Mouse (Mus musculus): ENCODE data around the gene Mfsd12.

DNA sequence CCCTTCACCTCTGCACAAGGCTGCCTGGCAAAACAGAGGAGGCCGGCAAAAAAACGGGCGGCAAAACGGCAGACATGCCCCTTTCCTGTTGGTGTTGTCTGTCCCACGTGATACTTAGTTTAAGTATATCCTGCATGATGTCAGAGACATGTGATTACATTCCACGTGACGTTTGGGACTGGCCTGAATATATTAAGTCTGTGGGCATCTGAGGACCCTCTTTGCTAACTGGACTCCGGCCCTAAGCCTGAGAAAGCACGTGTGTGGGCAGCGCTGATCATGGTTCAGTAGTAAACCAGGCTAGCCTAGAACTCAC, 43.9 kb downstream of the Mfsd12 start:
- TF ChIP-seq MAX (IDR thresholded peaks at IDR 0.05): no peak
- no peak for TF ChIP-seq CTCF (IDR thresholded peaks at IDR 0.05; ENCODE audit: control insufficient read depth, insufficient read depth, insufficient read length)
- TF ChIP-seq USF1 (IDR thresholded peaks at IDR 0.05; ENCODE audit: low read depth): no peak
- no peak for TF ChIP-seq CEBPB (IDR thresholded peaks at IDR 0.05; ENCODE audit: low read depth)
- TF ChIP-seq MYOG (IDR thresholded peaks at IDR 0.05; ENCODE audit: control insufficient read depth, extremely low read depth, insufficient read length): no peak
- no peak for TF ChIP-seq MYOD1 (IDR thresholded peaks at IDR 0.05; ENCODE audit: control insufficient read depth, insufficient read length, low read depth)
- no peak for TF ChIP-seq FOSL1 (IDR thresholded peaks at IDR 0.05; ENCODE audit: insufficient read depth, low read length, poor library complexity, severe bottlenecking)

Data from C2C12 (cell line).